Mouse (Mus musculus): ENCODE measurements at regions not wholly inside any gene's neighbourhood (a gene's known extent, or its start where the extent isn't known, plus 50 kb on each side); places are given as distances from the start of the nearest gene placed in this dataset.

- TF ChIP-seq CTCF (IDR thresholded peaks at IDR 0.05; ENCODE audit: extremely low read depth, insufficient read length, insufficient replicate concordance, low read depth, low read length) = no peak
- TF ChIP-seq POLR2A (IDR thresholded peaks at IDR 0.05; ENCODE audit: low read depth, low read length) = no peak
These were observed 74.3 kb downstream of the Inhbb start for GRCm38 (mm10) chr1:119347749-119348148.
